Mouse (Mus musculus): Measurements from ENCODE around the gene Cped1.
"Not testable (repeated sequence)": the region's sequence is repeated elsewhere in the genome, so short reads cannot be mapped to it uniquely, and the experiment has no call there.

Gene Cped1

DNA sequence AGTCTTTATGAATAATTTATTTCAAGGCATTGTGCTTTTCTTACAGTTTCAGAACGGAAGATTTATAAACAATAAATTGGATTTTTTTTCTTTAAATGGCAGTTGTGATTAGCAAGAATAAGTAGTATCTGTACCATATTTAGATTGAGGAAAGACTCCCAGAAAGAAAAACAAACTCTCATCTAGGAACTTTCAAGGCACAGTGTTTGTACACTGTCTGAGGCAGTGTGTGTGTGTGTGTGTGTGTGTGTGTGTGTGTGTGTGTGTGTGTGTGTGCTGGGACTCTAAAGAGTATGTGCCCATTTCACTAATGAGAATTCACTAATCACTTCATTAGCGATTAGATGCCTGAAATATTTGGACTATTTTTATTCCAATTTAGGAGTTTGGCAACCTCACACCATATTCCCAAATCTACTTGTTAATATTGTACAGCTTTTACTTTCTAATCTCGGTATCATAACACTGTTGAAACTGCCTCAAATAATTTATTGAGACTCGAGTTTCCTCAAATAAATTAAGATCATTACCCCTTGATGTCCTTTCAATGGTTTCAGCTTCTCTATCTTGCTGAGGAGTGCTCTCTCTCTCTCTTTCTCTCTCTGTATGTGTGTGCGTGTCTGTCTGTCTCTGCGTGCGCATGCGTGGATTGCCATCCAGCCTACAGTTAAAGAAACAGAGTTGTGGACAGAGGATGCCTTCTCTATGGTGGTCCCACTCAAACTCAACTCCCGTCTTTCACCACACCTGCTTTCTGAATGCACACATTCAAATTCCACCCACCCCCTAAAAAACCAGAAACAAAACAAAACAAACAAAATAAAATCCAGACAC, 41.3 kb downstream of the Cped1 start:
- DNase-seq (ENCODE audit: low spot score): no peak

DNA sequence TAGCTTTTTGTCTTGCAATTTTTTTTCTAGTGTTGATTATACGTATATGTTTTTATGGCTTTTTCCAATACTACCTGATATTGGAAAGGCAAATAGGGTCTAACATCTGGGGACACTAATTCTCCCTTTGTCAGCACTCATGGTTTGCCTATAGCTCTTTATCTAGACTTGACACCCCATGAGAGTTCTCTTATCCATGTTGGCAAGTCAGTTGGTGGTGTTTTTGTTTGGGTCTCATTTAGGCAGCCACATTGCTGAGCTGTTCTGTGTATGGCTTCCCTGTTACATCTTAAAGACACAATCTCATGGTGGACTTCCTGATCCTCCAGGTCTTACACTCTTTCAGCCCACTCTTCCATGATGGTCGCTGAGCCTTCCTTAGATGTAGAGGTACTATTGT, 42.1 kb downstream of the Cped1 start:
- DNase-seq (ENCODE audit: low spot score): no peak

DNA sequence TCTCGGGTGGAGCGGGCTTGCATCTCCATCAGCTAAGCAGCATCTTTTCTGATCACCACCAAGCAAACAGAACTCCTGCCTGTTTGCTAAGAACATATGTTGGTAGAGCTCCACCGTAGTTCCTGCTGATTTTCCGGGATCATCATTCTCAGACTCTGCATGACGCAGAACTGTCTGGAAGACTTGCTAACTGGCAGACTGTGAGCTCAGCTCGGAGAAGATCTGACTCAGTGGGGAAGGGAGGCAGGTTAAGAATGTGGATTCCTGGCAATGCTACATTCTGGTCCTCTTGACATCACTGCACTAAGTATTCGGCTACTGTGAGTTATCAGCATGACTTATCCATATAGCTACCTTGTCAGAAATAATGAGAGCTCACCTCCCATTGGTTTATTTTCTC, 44.7 kb downstream of the Cped1 start:
- DNase-seq (ENCODE audit: low spot score): no peak

GRCm38 (mm10) chr6:22033188-22033587, 47.5 kb downstream of the Cped1 start:
- no peak for DNase-seq (ENCODE audit: low spot score)

GRCm38 (mm10) chr6:22035408-22035807, 49.7 kb downstream of the Cped1 start:
- no peak for DNase-seq (ENCODE audit: low spot score)

GRCm38 (mm10) chr6:22035895-22036294, 50.2 kb downstream of the Cped1 start:
- DNase-seq (ENCODE audit: low spot score): no peak

- no peak for DNase-seq (ENCODE audit: low spot score)
Measured at GRCm38 (mm10) chr6:22036396-22036795, 50.7 kb downstream of the Cped1 start.

- DNase-seq (ENCODE audit: low spot score): no peak
Measured at GRCm38 (mm10) chr6:22036911-22037310, 51.2 kb downstream of the Cped1 start.

DNA sequence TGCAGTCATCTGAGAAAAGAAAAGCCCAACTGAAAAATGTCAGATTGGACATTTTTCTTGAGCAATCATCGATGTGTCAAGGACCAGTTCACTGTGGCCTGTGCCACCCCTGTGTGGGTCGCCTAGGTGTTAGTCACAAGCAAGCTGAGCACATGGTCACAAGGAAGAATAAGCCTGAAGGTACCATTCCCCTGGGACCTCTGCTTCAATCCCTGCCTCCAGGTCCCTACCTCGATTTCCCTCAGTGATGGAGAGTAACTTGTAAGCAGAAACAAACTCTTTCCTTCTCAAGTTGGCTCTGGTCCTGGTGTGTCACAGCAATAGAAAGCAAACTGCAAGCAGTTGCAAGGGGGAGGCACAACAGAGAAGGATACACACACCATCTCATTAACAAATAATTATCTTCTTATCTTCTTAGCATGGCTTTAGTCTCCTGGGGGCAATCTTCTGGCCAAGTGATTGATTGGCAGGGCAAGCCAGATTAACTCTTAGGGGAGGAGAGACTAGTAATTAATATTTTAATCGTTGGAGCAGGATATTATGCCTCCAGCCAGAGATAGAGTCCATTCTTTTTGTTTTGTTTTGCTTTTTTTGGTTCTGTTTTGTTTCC, 51.8 kb downstream of the Cped1 start:
- no peak for DNase-seq (ENCODE audit: low spot score)

DNA sequence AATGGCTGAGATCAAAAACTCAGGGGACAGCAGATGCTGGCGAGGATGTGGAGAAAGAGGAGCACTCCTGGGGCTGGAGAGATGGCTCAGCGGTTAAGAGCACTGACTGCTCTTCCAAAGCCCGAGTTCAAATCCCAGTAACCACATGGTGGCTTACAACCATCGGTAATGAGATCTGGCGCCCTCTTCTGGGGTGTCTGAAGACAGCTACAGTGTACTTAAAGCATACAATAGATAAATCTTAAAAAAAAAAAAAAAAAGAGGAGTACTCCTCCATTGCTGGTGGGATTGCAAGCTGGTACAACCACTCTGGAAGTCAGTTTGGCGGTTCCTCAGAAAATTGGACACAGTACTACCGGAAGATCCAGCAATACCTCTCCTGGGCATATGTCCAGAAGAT, 54.0 kb downstream of the Cped1 start:
- DNase-seq (ENCODE audit: low spot score): not testable (repeated sequence)

- DNase-seq (ENCODE audit: low spot score): no peak
Measured at GRCm38 (mm10) chr6:22044880-22045605, 59.3 kb downstream of the Cped1 start.

DNA sequence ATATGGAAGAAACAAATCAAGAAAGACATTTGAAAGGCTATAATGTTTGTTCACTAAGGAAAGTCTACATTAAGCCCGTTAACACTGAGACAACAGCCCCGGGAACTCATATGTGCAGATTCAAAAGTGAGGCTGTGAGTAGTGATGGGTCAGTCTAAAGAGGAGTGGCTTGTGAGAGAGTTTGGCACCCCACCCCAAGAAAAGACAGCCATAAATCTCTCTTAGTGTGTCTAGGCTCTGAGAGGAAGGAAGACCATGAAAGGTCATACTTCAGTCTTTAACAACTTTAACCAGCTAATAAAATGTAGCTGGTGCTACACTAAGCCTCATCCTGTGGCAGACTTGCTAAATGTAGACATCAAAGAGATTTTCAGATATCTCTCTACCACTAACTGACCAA, 61.4 kb downstream of the Cped1 start:
- DNase-seq (ENCODE audit: low spot score): no peak

DNA sequence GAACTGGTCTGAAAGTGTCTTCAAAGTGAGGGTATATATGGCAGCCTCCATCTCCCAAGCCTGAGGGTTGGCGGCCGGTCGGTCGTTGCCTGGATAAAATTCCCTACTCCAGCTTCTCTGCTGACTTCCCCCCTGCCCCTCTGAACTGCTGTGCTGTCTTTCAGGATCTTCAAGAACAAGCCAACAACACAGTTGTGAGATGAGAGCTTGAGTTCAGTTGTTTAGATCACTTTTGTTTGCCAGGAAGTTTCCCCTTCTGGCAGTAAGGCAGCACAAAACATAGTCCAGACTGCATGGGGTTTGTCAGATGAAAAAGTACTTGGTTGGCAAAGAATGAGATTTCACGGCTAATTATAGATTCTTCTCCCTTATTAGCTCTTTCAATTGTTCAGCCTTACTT, 63.4 kb downstream of the Cped1 start:
- no peak for DNase-seq (ENCODE audit: low spot score)

DNA sequence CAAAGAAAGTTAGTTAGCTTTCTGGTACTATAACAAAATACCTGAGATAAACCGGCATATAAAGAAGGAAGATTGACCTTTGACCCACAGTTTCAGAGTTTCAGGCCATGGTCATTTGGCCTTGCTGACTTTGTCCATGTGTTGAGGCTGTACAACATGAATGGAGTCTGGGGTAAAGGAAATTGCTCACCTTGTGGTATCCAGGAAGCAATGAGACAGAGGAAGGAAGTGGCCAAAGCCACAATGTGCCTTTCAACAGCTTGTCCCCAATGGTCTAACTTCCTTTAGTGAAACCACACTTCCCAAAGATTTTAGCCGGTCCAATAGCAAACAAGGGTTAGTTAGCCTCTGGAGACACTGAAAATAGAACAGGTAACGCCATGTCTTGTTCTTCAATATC, 65.8 kb downstream of the Cped1 start:
- no peak for DNase-seq (ENCODE audit: low spot score)

- no peak for DNase-seq (ENCODE audit: low spot score)
Measured at GRCm38 (mm10) chr6:22053014-22053413, 67.3 kb downstream of the Cped1 start.

GRCm38 (mm10) chr6:22064341-22064740, 78.6 kb downstream of the Cped1 start:
- DNase-seq (ENCODE audit: low spot score): peak; percentile 11

GRCm38 (mm10) chr6:22070603-22071322, 85.0 kb downstream of the Cped1 start:
- DNase-seq (ENCODE audit: low spot score): no peak

DNA sequence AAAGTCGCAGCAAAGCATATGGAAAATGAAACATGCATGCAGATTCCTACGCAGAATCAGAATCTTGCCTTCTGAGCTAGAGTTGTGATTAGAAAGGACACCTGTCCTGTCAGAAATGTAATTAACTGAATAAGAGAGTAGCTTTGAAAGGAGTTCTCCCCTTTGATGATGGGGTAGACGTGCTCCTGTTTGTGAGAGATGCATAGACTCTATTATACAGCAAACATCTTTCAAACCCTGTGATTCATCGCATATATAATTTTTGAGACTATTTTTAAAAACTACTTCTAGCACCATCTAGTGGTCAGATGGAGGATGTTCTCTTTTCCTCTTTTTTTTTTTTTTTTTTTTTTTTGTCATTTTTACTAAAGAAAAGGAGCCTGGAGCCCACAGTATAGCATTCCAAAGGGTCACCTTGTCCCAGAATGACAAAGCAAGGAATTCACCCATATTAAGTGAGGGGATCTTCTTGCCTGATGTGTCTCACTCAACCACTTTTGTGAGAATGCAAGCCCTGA, 85.7 kb downstream of the Cped1 start:
- DNase-seq (ENCODE audit: low spot score): no peak

DNA sequence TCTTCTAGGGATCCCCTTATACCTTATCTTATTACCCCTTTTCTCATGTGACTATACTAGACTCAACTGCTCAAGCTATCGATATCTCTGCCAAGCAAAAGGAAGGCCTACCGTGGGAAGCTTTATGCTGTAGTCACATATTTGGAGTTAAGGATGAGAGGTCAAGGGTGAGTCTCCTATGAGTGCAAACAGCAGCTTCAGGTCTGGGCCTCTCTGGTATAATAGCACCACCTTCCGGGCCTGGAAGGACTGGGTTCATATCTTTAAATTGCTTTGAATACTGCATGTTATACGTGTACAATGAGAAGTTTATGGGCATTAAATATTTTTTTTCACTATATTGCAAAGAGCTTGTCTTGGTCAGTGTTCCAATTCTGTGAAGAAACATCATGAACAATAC, 87.0 kb downstream of the Cped1 start:
- DNase-seq (ENCODE audit: low spot score): no peak

DNA sequence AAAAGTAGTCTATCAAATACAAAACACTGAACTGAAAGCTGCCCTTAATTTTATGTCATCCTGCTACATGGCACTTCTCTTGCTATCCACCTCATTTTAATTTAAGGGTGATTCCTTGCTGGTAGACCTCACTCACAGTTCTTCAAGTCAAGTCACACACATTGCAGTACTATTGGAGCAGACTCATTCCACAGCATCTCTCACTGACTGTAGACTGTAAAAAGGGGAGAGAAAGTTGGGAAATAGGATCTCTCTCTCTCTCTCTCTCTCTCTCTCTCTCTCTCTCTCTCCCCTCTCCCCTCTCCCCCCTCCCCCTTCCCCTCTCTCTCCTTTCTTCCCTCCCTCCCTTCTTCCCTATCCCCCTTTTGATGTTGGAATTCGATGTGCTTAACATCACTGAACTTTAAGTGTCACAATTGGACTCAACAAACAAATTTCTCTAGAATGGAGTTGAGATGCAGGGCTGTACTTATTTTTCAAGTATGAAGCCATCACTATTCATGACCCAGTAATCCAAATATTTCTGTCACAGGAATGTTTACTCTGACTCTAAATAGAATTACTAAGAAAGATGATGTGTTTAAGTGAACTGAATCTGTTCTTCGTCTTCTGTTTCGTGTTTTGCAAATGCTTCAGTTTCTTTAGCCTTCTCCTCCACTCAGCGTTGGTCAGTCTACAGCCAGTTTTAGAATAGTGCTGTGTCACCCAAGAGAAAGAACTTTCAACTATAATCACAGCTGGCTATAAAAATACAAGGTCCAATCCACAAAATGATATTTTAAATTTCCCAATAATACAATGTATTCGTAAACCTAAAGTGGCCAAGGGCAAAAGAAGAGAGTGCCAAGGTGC, 88.7 kb downstream of the Cped1 start:
- no peak for DNase-seq (ENCODE audit: low spot score)

DNA sequence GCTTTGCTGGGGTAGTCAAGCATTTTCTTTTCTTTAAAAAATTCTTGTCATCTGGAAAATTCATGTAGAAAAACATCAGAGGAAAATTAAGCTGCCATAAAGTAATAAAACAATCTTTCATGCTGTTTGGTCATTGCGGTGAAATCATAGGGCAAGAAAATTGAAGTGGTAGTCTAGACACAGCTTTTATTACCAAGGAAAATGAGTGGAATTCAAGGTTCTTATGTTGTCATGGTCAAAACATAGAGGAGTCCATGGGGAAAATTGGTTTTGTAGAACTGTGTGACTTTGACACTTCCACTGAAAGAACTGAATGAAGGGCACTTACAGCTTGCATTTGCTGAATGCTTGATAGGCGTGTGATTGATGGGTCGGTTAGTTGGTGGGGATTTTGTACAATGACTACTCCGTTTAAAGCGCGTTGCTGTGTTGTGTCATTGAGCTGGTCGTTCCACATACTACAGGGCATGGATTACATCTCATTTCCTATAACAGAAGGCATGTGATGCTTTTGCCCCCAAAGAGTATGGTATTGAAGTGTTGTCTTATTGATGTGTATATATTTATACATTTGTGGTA, 93.1 kb downstream of the Cped1 start:
- DNase-seq (ENCODE audit: low spot score): no peak

All from urinary bladder, postnatal 25 days (tissue).